Mouse (Mus musculus) 3134 (cell line): ENCODE results near the gene Zfp346.
"Not testable (repeated sequence)": the region's sequence is repeated elsewhere in the genome, so short reads cannot be mapped to it uniquely, and the experiment has no call there.

ENCODE experiments used
- DNase-seq: peaks from one replicate; pipeline ENCODE4 v3.0.0-alpha.2; 2011; ENCODE audit warnings: low spot score; ENCODE audit not compliant: insufficient read length; ENCODE audit errors: extremely low read depth

Zfp346 gene

GRCm38 (mm10) chr13:55105045-55105952 is at the start of gene Zfp346:
Gene Zfp346, plus strand, starts transcription at chr13:55105311.
- peak; percentile 94 for DNase-seq

GRCm38 (mm10) chr13:55058042-55058441 is 47.1 kb upstream of the Zfp346 start:
- DNase-seq: no peak

GRCm38 (mm10) chr13:55063276-55063675 is 41.8 kb upstream of the Zfp346 start:
- DNase-seq: no peak

GRCm38 (mm10) chr13:55069719-55070118 is 35.4 kb upstream of the Zfp346 start:
- DNase-seq: no peak

- DNase-seq: no peak
These were observed 33.8 kb upstream of the Zfp346 start for GRCm38 (mm10) chr13:55071322-55071721.

- no peak for DNase-seq
These were observed 29.5 kb upstream of the Zfp346 start for GRCm38 (mm10) chr13:55075597-55075996.

- DNase-seq: no peak
These were observed 12.5 kb upstream of the Zfp346 start for GRCm38 (mm10) chr13:55092588-55092987.

- not testable (repeated sequence) for DNase-seq
These were observed 7.3 kb upstream of the Zfp346 start for GRCm38 (mm10) chr13:55097841-55098240.

- DNase-seq: no peak
These were observed 5.9 kb upstream of the Zfp346 start for GRCm38 (mm10) chr13:55099066-55099725.

- peak; percentile 83 for DNase-seq
These were observed 5.2 kb upstream of the Zfp346 start, which contains the start of gene Uimc1 for GRCm38 (mm10) chr13:55099726-55100478. Gene Uimc1, minus strand, starts transcription at chr13:55100300.

- peak; percentile 22 for DNase-seq
These were observed 3.5 kb upstream of the Zfp346 start for GRCm38 (mm10) chr13:55101627-55102026.

- DNase-seq: no peak
These were observed 2.7 kb upstream of the Zfp346 start for GRCm38 (mm10) chr13:55102366-55102765.

- DNase-seq: no peak
These were observed 1.8 kb upstream of the Zfp346 start for GRCm38 (mm10) chr13:55103351-55103750.

GRCm38 (mm10) chr13:55105953-55106691 is 1.0 kb downstream of the Zfp346 start:
- DNase-seq: peak; percentile 14

GRCm38 (mm10) chr13:55107116-55107515 is 2.0 kb downstream of the Zfp346 start:
- no peak for DNase-seq

GRCm38 (mm10) chr13:55107694-55108093 is 2.6 kb downstream of the Zfp346 start:
- DNase-seq: peak; percentile 24

- no peak for DNase-seq
These were observed 9.3 kb downstream of the Zfp346 start for GRCm38 (mm10) chr13:55114375-55114774.

- DNase-seq: no peak
These were observed 19.8 kb downstream of the Zfp346 start for GRCm38 (mm10) chr13:55124903-55125302.

- no peak for DNase-seq
These were observed 28.3 kb downstream of the Zfp346 start, which contains the start of gene Gm17617 for GRCm38 (mm10) chr13:55133448-55133847. Gene Gm17617, minus strand, starts transcription at chr13:55133548.

- no peak for DNase-seq
These were observed 30.3 kb downstream of the Zfp346 start for GRCm38 (mm10) chr13:55135382-55135781.
